Mouse (Mus musculus) ovary, postnatal 10 days (tissue): Measurements from ENCODE around the gene Rtn4rl1.

Experiments used
- DNase-seq: peaks from one replicate; pipeline ENCODE4 v3.0.0; 2022; ENCODE audit warnings: low spot score

Rtn4rl1 gene

GRCm38 (mm10) chr11:75184986-75185385, 8.6 kb upstream of the Rtn4rl1 start:
- DNase-seq: no peak

GRCm38 (mm10) chr11:75189713-75190370, 3.7 kb upstream of the Rtn4rl1 start:
- DNase-seq: no peak

- DNase-seq: peak; percentile 35
These were observed 3.2 kb upstream of the Rtn4rl1 start for GRCm38 (mm10) chr11:75190371-75190724.

- no peak for DNase-seq
These were observed 2.6 kb upstream of the Rtn4rl1 start, which contains the start of gene Dph1 for GRCm38 (mm10) chr11:75190905-75191441. Gene Dph1, minus strand, starts transcription at chr11:75191241.

- no peak for DNase-seq
These were observed 1.7 kb upstream of the Rtn4rl1 start for GRCm38 (mm10) chr11:75191841-75192240.

- peak; percentile 41 for DNase-seq
These were observed 1.0 kb upstream of the Rtn4rl1 start for GRCm38 (mm10) chr11:75192336-75193214.

GRCm38 (mm10) chr11:75194121-75194849, 702 bp downstream of the Rtn4rl1 start:
- no peak for DNase-seq

GRCm38 (mm10) chr11:75194850-75195461, 1.4 kb downstream of the Rtn4rl1 start:
- no peak for DNase-seq

GRCm38 (mm10) chr11:75196131-75196530, 2.5 kb downstream of the Rtn4rl1 start:
- DNase-seq: no peak

- no peak for DNase-seq
These were observed 4.4 kb downstream of the Rtn4rl1 start for GRCm38 (mm10) chr11:75197956-75198355.

- DNase-seq: no peak
These were observed 5.2 kb downstream of the Rtn4rl1 start for GRCm38 (mm10) chr11:75198792-75199191.

GRCm38 (mm10) chr11:75199951-75200350, 6.4 kb downstream of the Rtn4rl1 start:
- no peak for DNase-seq

- no peak for DNase-seq
These were observed 7.4 kb downstream of the Rtn4rl1 start for GRCm38 (mm10) chr11:75200935-75201334.

- no peak for DNase-seq
These were observed 8.1 kb downstream of the Rtn4rl1 start for GRCm38 (mm10) chr11:75201721-75202120.

- no peak for DNase-seq
These were observed 10.3 kb downstream of the Rtn4rl1 start for GRCm38 (mm10) chr11:75203926-75204325.

GRCm38 (mm10) chr11:75204472-75204871, 10.9 kb downstream of the Rtn4rl1 start:
- no peak for DNase-seq

- no peak for DNase-seq
These were observed 12.8 kb downstream of the Rtn4rl1 start for GRCm38 (mm10) chr11:75206347-75206746.

- DNase-seq: no peak
These were observed 15.8 kb downstream of the Rtn4rl1 start for GRCm38 (mm10) chr11:75209363-75209762.

- DNase-seq: no peak
These were observed 16.5 kb downstream of the Rtn4rl1 start for GRCm38 (mm10) chr11:75210093-75210492.

- DNase-seq: no peak
These were observed 17.2 kb downstream of the Rtn4rl1 start for GRCm38 (mm10) chr11:75210755-75211154.

GRCm38 (mm10) chr11:75212031-75212667, 18.6 kb downstream of the Rtn4rl1 start:
- DNase-seq: no peak
